Comparison of ENCODE assay signal across 8 mouse cellular contexts in the genomic region with DNA sequence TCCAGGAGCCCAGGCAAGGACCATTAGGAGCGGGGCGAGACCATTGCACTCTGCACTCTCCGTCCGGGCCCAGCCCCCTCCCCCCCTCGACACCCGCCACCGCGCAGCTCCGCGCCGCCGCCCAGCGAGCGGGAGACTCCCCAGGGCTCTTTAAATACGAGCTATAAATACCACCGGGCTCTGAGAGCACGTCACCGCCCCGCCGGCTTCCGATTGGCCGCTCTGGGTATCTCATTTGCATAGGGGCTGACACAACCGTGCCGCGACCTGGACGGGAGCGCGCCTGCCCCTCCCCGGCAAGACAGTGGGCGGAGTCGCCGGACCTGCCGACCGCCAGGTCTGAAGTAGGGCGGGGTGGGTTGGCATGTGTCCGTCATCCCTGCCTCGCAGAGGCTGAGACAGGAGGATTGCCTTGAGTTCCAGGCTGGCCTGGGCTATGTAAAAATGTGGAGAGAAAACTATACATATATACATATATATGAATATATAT.
A peak's percentile ranks its signal among the peaks of the same experiment; 100 is the strongest.
DNase-seq lines count a peak whose midpoint lies in the region; ATAC-seq lines count a peak whose summit lies in the region.

No protein-coding gene starts in this region.

- DNase-seq in c-Kit-negative CD71-positive TER-119-positive erythroid progenitor cells, embryonic 14.5 days (ENCODE audit: low read depth, low spot score) = peak; percentile 78
- DNase-seq in forebrain, embryonic 10.5 days (ENCODE audit: extremely low spot score, low spot score) = peak; percentile 93
- DNase-seq in kidney, postnatal 25 days = peak; percentile 97 to 99
- DNase-seq in telencephalon, adult 2 months (ENCODE audit: low read depth, low spot score) = peak; percentile 90

- ATAC-seq in CD4-positive, CD25-positive, alpha-beta regulatory T cell, adult 4 months = peak; percentile 83
- ATAC-seq in heart, embryonic 15.5 days (replicated peaks; ENCODE audit: insufficient number of reproducible peaks, insufficient read depth, low FRiP score, low read depth) = peak; percentile 95
- ATAC-seq in liver, embryonic 15.5 days (ENCODE audit: insufficient read depth) = peak; percentile 90
- ATAC-seq in neural tube, embryonic 12.5 days (ENCODE audit: low FRiP score, low read depth) = peak; percentile 95

- peak overlapping the region; percentile 84 for H3K4me2 ChIP-seq in heart, embryonic 15.5 days
- peak overlapping the region; percentile 88 for H3K4me2 ChIP-seq in liver, embryonic 15.5 days
- H3K4me2 ChIP-seq in neural tube, embryonic 12.5 days (replicated peaks) = peak overlapping the region; percentile 73

- WGBS in forebrain, embryonic 10.5 days = under 1% methylated on average over 37 of the region's 37 CpGs
- WGBS in heart, embryonic 15.5 days = under 1% methylated on average over 37 of the region's 37 CpGs
- WGBS in liver, embryonic 15.5 days (ENCODE audit: insufficient replicate concordance) = under 1% methylated on average over 37 of the region's 37 CpGs
- under 1% methylated on average over 37 of the region's 37 CpGs for WGBS in neural tube, embryonic 12.5 days

- peaks cover 26% of the 10 kb centered on the region for H3K27me3 ChIP-seq in forebrain, embryonic 10.5 days (ENCODE audit: poor library complexity, severe bottlenecking)
- peaks cover 19% of the 10 kb centered on the region; the same call in 1 of the 2 replicates for H3K27me3 ChIP-seq in heart, embryonic 15.5 days
- H3K27me3 ChIP-seq in liver, embryonic 15.5 days = peaks cover 24% of the 10 kb centered on the region
- 0 out of 2 replicates have a peak, but pooled peaks cover 5% of the 10 kb centered on the region for H3K27me3 ChIP-seq in neural tube, embryonic 12.5 days (replicated peaks)

- H3K4me3 ChIP-seq in forebrain, embryonic 10.5 days = peak overlapping the region; percentile 58
- peak overlapping the region; percentile 54 for H3K4me3 ChIP-seq in heart, embryonic 15.5 days
- H3K4me3 ChIP-seq in liver, embryonic 15.5 days (replicated peaks) = peak overlapping the region; percentile 54
- peak overlapping the region; percentile 46 for H3K4me3 ChIP-seq in neural tube, embryonic 12.5 days

- peak overlapping the region; percentile 61 for H3K27ac ChIP-seq in forebrain, embryonic 10.5 days
- peak overlapping the region; percentile 88 for H3K27ac ChIP-seq in heart, embryonic 15.5 days
- H3K27ac ChIP-seq in liver, embryonic 15.5 days (replicated peaks) = peak overlapping the region; percentile 80
- no peak overlapping the region; the same call in 1 of the 2 replicates for H3K27ac ChIP-seq in neural tube, embryonic 12.5 days

- H3K36me3 ChIP-seq in forebrain, embryonic 10.5 days (replicated peaks) = no peaks in the 10 kb centered on the region
- no peaks in the 10 kb centered on the region for H3K36me3 ChIP-seq in heart, embryonic 15.5 days
- H3K36me3 ChIP-seq in liver, embryonic 15.5 days (replicated peaks) = no peaks in the 10 kb centered on the region
- no peaks in the 10 kb centered on the region for H3K36me3 ChIP-seq in neural tube, embryonic 12.5 days

- H3K9ac ChIP-seq in heart, embryonic 15.5 days = peak overlapping the region; percentile 52
- H3K9ac ChIP-seq in liver, embryonic 15.5 days = peak overlapping the region; percentile 55
- H3K9ac ChIP-seq in neural tube, embryonic 12.5 days = peak overlapping the region; percentile 53

- H3K4me1 ChIP-seq in forebrain, embryonic 10.5 days = peaks cover 29% of the 10 kb centered on the region
- H3K4me1 ChIP-seq in heart, embryonic 15.5 days (replicated peaks) = peaks cover 14% of the 10 kb centered on the region
- H3K4me1 ChIP-seq in liver, embryonic 15.5 days (replicated peaks) = peaks cover 28% of the 10 kb centered on the region
- H3K4me1 ChIP-seq in neural tube, embryonic 12.5 days = no peaks in the 10 kb centered on the region; the same call in 1 of the 2 replicates

- 0 out of 2 replicates have a peak, but pooled peaks cover 3% of the 10 kb centered on the region for H3K9me3 ChIP-seq in forebrain, embryonic 10.5 days
- no peaks in the 10 kb centered on the region for H3K9me3 ChIP-seq in heart, embryonic 15.5 days (replicated peaks)
- no peaks in the 10 kb centered on the region for H3K9me3 ChIP-seq in liver, embryonic 15.5 days (replicated peaks)
- H3K9me3 ChIP-seq in neural tube, embryonic 12.5 days = no peaks in the 10 kb centered on the region
